Mouse (Mus musculus) embryonic facial prominence, embryonic 11.5 days (tissue): ENCODE data around the gene Gm20219. TPM values are rescaled to one million over a fixed set of nuclear protein-coding genes. Genes with fewer than 3 reads are reported as not detected.

ENCODE experiments used
- ATAC-seq: fragments of 200-750 bp; cut with Nextera tagmentation; replicated peaks from 2 replicates; pipeline ENCODE4 v1.8.0; 2017; ENCODE audit warnings: low read depth; ENCODE audit not compliant: insufficient number of reproducible peaks, low FRiP score, low TSS enrichment
- DNase-seq: peaks from one replicate; pipeline ENCODE4 v3.0.0-alpha.2; 2015; ENCODE audit warnings: low spot score
- H3K27ac ChIP-seq: fragments of 300-500 bp; sonication (generic); replicated peaks from 2 replicates; pipeline ENCODE4 v1.5.1; 2014; ENCODE audit warnings: mild to moderate bottlenecking, low read depth, low read length, control low read depth
- H3K27me3 ChIP-seq: fragments of 300-500 bp; sonication (generic); 2 replicates; pipeline ENCODE4 v1.6.1; 2014; ENCODE audit warnings: mild to moderate bottlenecking, low read length, moderate library complexity, mixed read lengths; ENCODE audit not compliant: control insufficient read depth, insufficient read depth
- H3K36me3 ChIP-seq: fragments of 300-500 bp; sonication (generic); replicated peaks from 2 replicates; pipeline ENCODE4 v1.6.1; 2014; ENCODE audit warnings: low read depth, mild to moderate bottlenecking, low read length, moderate library complexity, mixed read lengths; ENCODE audit not compliant: control insufficient read depth, insufficient read depth
- H3K4me1 ChIP-seq: fragments of 300-500 bp; sonication (generic); 2 replicates; pipeline ENCODE4 v1.6.1; 2014; ENCODE audit warnings: low read length, mixed read lengths; ENCODE audit not compliant: control insufficient read depth, insufficient read depth
- H3K4me2 ChIP-seq: fragments of 300-500 bp; sonication (generic); 2 replicates; pipeline ENCODE4 v1.6.1; 2014; ENCODE audit warnings: low read depth, mild to moderate bottlenecking, control low read depth, low read length, moderate library complexity
- H3K4me3 ChIP-seq: fragments of 300-500 bp; sonication (generic); 2 replicates; pipeline ENCODE4 v1.5.1; 2014; ENCODE audit warnings: low read depth, low read length, control low read depth
- H3K9ac ChIP-seq: fragments of 300-500 bp; sonication (generic); replicated peaks from 2 replicates; pipeline ENCODE4 v1.6.1; 2014; ENCODE audit warnings: mild to moderate bottlenecking, control low read depth, low read length
- H3K9me3 ChIP-seq: fragments of 300-500 bp; sonication (generic); replicated peaks from 2 replicates; pipeline ENCODE4 v1.6.1; 2016; ENCODE audit warnings: mild to moderate bottlenecking, low read length, inconsistent platforms, mixed read lengths; ENCODE audit not compliant: control insufficient read depth
- WGBS: fragments of 180-500 bp; shearing (Covaris S2); extraction: QIAGEN DNeasy Blood & Tissue Kit; methylation state at CpG from one replicate; pipeline ENCODE4 v1.1.7; 2014; 5-methylcytosine and 5-hydroxymethylcytosine counted together
- polyA plus RNA-seq: library from polyadenylated mRNA; unstranded; fragments of >200 nt; fragmentation: Nextera tagmentation; extraction: Ambion mirVana; gene quantifications from 2 replicates; pipeline ENCODE4 v1.2.1, GENCODE M21; 2014

Gene Gm20219
- polyA plus RNA-seq, 1 experiment from 2014 or later: 0.70 TPM

- WGBS: 62% methylated on average over 1 of the region's 1 CpGs
- no peaks in the 10 kb centered on the region for H3K9me3 ChIP-seq
- H3K4me2 ChIP-seq: no peak overlapping the region
- no peak overlapping the region for H3K4me3 ChIP-seq
- no peaks in the 10 kb centered on the region for H3K27me3 ChIP-seq
- H3K4me1 ChIP-seq: no peaks in the 10 kb centered on the region
- H3K27ac ChIP-seq: no peak overlapping the region
- H3K36me3 ChIP-seq: no peaks in the 10 kb centered on the region
- no peak for ATAC-seq
- DNase-seq: no peak
- H3K9ac ChIP-seq: no peak overlapping the region
Observed at GRCm38 (mm10) chr17:56522744-56523143, 31.4 kb downstream of the Gm20219 start.

GRCm38 (mm10) chr17:56515690-56516410 is 38.3 kb downstream of the Gm20219 start:
- Histone ChIP-seq H3K4me3 (no peak overlapping the region), H3K4me1 (peaks cover 11% of the 10 kb centered on the region), H3K27ac (no peak overlapping the region), H3K27me3 (peaks cover 28% of the 10 kb centered on the region), H3K9ac (peak overlapping the region; percentile 22; the same call in 1 of the 2 replicates), H3K4me2 (peak overlapping the region; percentile 19; the same call in 1 of the 2 replicates), H3K9me3 (no peaks in the 10 kb centered on the region), H3K36me3 (no peaks in the 10 kb centered on the region)
- peak; percentile 54 for DNase-seq
- WGBS: 12% methylated on average over 13 of the region's 13 CpGs
- ATAC-seq: peak; percentile 80

- H3K27me3 ChIP-seq: peaks cover 37% of the 10 kb centered on the region
- H3K9ac ChIP-seq: 0 out of 2 replicates have a peak overlapping the region, but pooled peaks have one; percentile 22
- no peaks in the 10 kb centered on the region for H3K36me3 ChIP-seq
- 47% methylated on average over 12 of the region's 12 CpGs for WGBS
- ATAC-seq: no peak
- H3K4me3 ChIP-seq: no peak overlapping the region
- no peaks in the 10 kb centered on the region for H3K9me3 ChIP-seq
- peaks cover 14% of the 10 kb centered on the region for H3K4me1 ChIP-seq
- H3K27ac ChIP-seq: no peak overlapping the region
- no peak overlapping the region for H3K4me2 ChIP-seq
- no peak for DNase-seq
Observed at GRCm38 (mm10) chr17:56514916-56515315, 39.3 kb downstream of the Gm20219 start.

GRCm38 (mm10) chr17:56514330-56514729 is 39.9 kb downstream of the Gm20219 start:
- peaks cover 38% of the 10 kb centered on the region for H3K27me3 ChIP-seq
- H3K4me2 ChIP-seq: no peak overlapping the region
- ATAC-seq (no peak), DNase-seq (no peak)
- H3K9me3 ChIP-seq: no peaks in the 10 kb centered on the region
- H3K4me1 ChIP-seq: peaks cover 17% of the 10 kb centered on the region
- H3K4me3 ChIP-seq: no peak overlapping the region
- no peak overlapping the region for H3K9ac ChIP-seq
- no peaks in the 10 kb centered on the region for H3K36me3 ChIP-seq
- no peak overlapping the region for H3K27ac ChIP-seq

GRCm38 (mm10) chr17:56512310-56512709 is 41.9 kb downstream of the Gm20219 start, which contains the start of gene Znrf4:
Znrf4 (minus strand) TSS chr17:56512431.
- no peak within 1 kb of the TSS for H3K9ac ChIP-seq
- H3K4me1 ChIP-seq: peaks cover 17% of the 10 kb centered on the region

GRCm38 (mm10) chr17:56511707-56512090 is 42.5 kb downstream of the Gm20219 start:
- H3K9ac ChIP-seq: no peak overlapping the region
- peak overlapping the region; percentile 19 for H3K4me3 ChIP-seq
- peaks cover 17% of the 10 kb centered on the region for H3K4me1 ChIP-seq
- 21% methylated on average over 29 of the region's 29 CpGs for whole genome bisulfite sequencing
- no peak for DNase-seq
- ATAC-seq: no peak
- H3K4me2 ChIP-seq: peak overlapping the region; percentile 27
- no peak overlapping the region for H3K27ac ChIP-seq
- H3K27me3 ChIP-seq: peaks cover 38% of the 10 kb centered on the region
- H3K36me3 ChIP-seq: no peaks in the 10 kb centered on the region
- H3K9me3 ChIP-seq: no peaks in the 10 kb centered on the region

More at GRCm38 (mm10) chr17:56512310-56512709, 41.9 kb downstream of the Gm20219 start, which contains the start of gene Znrf4:
- no peaks in the 10 kb centered on the region for H3K36me3 ChIP-seq
- ATAC-seq (no peak), DNase-seq (no peak)
- peak within 1 kb of the TSS; percentile 19 for H3K4me3 ChIP-seq
- H3K27me3 ChIP-seq: peaks cover 38% of the 10 kb centered on the region
- H3K27ac ChIP-seq: no peak within 1 kb of the TSS
- WGBS: 64% methylated on average over 22 of the region's 22 CpGs
- H3K9me3 ChIP-seq: no peaks in the 10 kb centered on the region
- H3K4me2 ChIP-seq: peak within 1 kb of the TSS; percentile 27

GRCm38 (mm10) chr17:56510970-56511706 is 43.0 kb downstream of the Gm20219 start:
- H3K9ac ChIP-seq: no peak overlapping the region
- H3K4me1 ChIP-seq: peaks cover 17% of the 10 kb centered on the region

GRCm38 (mm10) chr17:56510473-56510969 is 43.7 kb downstream of the Gm20219 start:
- Histone ChIP-seq H3K36me3 (no peaks in the 10 kb centered on the region), H3K9me3 (no peaks in the 10 kb centered on the region), H3K27me3 (peaks cover 38% of the 10 kb centered on the region), H3K4me3 (no peak overlapping the region), H3K4me2 (no peak overlapping the region), H3K27ac (no peak overlapping the region), H3K4me1 (peaks cover 11% of the 10 kb centered on the region), H3K9ac (no peak overlapping the region)
- ATAC-seq: no peak
- DNase-seq: no peak
- 28% methylated on average over 27 of the region's 27 CpGs for WGBS

More at GRCm38 (mm10) chr17:56510970-56511706, 43.0 kb downstream of the Gm20219 start:
- WGBS: 7% methylated on average over 60 of the region's 60 CpGs
- peak overlapping the region; percentile 27 for H3K4me2 ChIP-seq
- H3K4me3 ChIP-seq: peak overlapping the region; percentile 19
- H3K27me3 ChIP-seq: peaks cover 38% of the 10 kb centered on the region
- H3K9me3 ChIP-seq: no peaks in the 10 kb centered on the region
- DNase-seq (no peak), ATAC-seq (no peak)
- H3K27ac ChIP-seq: no peak overlapping the region
- H3K36me3 ChIP-seq: no peaks in the 10 kb centered on the region
